Mouse (Mus musculus) hindbrain, postnatal 0 days (tissue): Measurements from ENCODE around the gene Kcnn1. TPM values are rescaled to one million over a fixed set of nuclear protein-coding genes. Genes with fewer than 3 reads are reported as not detected.
A peak's percentile ranks its signal among the peaks of the same experiment; 100 is the strongest.

Source experiments
- ATAC-seq: fragments of 200-750 bp; cut with Nextera tagmentation; 2 replicates; pipeline ENCODE4 v1.8.0; 2017; ENCODE audit warnings: mild to moderate bottlenecking, moderate TSS enrichment, moderate library complexity
- DNase-seq: peaks from one replicate; pipeline ENCODE4 v3.0.0-alpha.2; 2015; ENCODE audit warnings: low spot score
- H3K27ac ChIP-seq: fragments of 300-500 bp; sonication (generic); 2 replicates; pipeline ENCODE4 v1.5.1; 2014; ENCODE audit warnings: mild to moderate bottlenecking
- H3K27me3 ChIP-seq: fragments of 300-500 bp; sonication (generic); 2 replicates; pipeline ENCODE4 v1.6.1; 2014; ENCODE audit warnings: low read length, mixed read lengths; ENCODE audit not compliant: insufficient read depth
- H3K36me3 ChIP-seq: fragments of 300-500 bp; sonication (generic); 2 replicates; pipeline ENCODE4 v1.6.1; 2014; ENCODE audit warnings: low read length, mixed read lengths; ENCODE audit not compliant: insufficient read depth
- H3K4me1 ChIP-seq: fragments of 300-500 bp; sonication (generic); 2 replicates; pipeline ENCODE4 v1.6.1; 2014; ENCODE audit warnings: antibody characterized with exemption, low read length, mixed read lengths; ENCODE audit not compliant: insufficient read depth
- H3K4me2 ChIP-seq: fragments of 300-500 bp; sonication (generic); 2 replicates; pipeline ENCODE4 v1.6.1; 2014; ENCODE audit warnings: low read depth, mild to moderate bottlenecking, low read length, moderate library complexity, mixed read lengths
- H3K4me3 ChIP-seq: fragments of 300-500 bp; sonication (generic); 2 replicates; pipeline ENCODE4 v1.5.1; 2014; ENCODE audit warnings: low read length
- H3K9ac ChIP-seq: fragments of 300-500 bp; sonication (generic); replicated peaks from 2 replicates; pipeline ENCODE4 v1.6.1; 2014; ENCODE audit warnings: mild to moderate bottlenecking, low read length, moderate library complexity, mixed read lengths
- H3K9me3 ChIP-seq: fragments of 300-500 bp; sonication (generic); 2 replicates; pipeline ENCODE4 v1.6.1; 2016; ENCODE audit warnings: low read length, mixed read lengths
- CTCF ChIP-seq: IDR thresholded peaks from 2 replicates; pipeline ENCODE4 v1.5.1; 2016; ENCODE audit warnings: antibody characterized with exemption, control low read depth, low read depth
- WGBS: fragments of 180-500 bp; shearing (Covaris S2); extraction: QIAGEN DNeasy Blood & Tissue Kit; methylation state at CpG from one replicate; pipeline ENCODE4 v1.1.7; 2014; 5-methylcytosine and 5-hydroxymethylcytosine counted together
- polyA plus RNA-seq: library from polyadenylated mRNA; unstranded; fragments of >200 nt; fragmentation: Nextera tagmentation; extraction: Ambion mirVana; gene quantifications from 2 replicates; pipeline ENCODE4 v1.2.1, GENCODE M21; 2015
- total RNA-seq: library from RNA; depleted of rRNA; stranded (reverse); fragments of >200 nt; gene quantifications from 2 replicates; pipeline ENCODE4 v1.2.3, GENCODE M21; 2014; rRNA removed

The Kcnn1 gene
- total RNA-seq (29.8 and 33.6 TPM in 2 replicates), polyA plus RNA-seq (7.8 and 10.8 TPM in 2 replicates)

GRCm38 (mm10) chr8:70862824-70863641 lies at the start of gene Kcnn1:
TSS of gene Kcnn1 (minus strand) at chr8:70863258.
- no peaks in the 10 kb centered on the region for H3K36me3 ChIP-seq
- no peak for ATAC-seq
- H3K4me1 ChIP-seq: peaks cover 18% of the 10 kb centered on the region
- DNase-seq: no peak
- peak within 1 kb of the TSS; percentile 84 for H3K4me2 ChIP-seq
- peak; percentile 54 for TF ChIP-seq CTCF
- no peak within 1 kb of the TSS for H3K27ac ChIP-seq
- H3K4me3 ChIP-seq: peak within 1 kb of the TSS; percentile 44
- H3K9ac ChIP-seq: peak within 1 kb of the TSS; percentile 56
- H3K27me3 ChIP-seq: no peaks in the 10 kb centered on the region
- no peaks in the 10 kb centered on the region for H3K9me3 ChIP-seq
- under 1% methylated on average over 55 of the region's 55 CpGs for WGBS

GRCm38 (mm10) chr8:70911596-70911995 lies 48.5 kb upstream of the Kcnn1 start:
- Histone ChIP-seq H3K36me3 (peaks cover 48% of the 10 kb centered on the region), H3K9ac (no peak overlapping the region), H3K4me2 (no peak overlapping the region), H3K27ac (no peak overlapping the region), H3K27me3 (no peaks in the 10 kb centered on the region), H3K4me1 (peaks cover 6% of the 10 kb centered on the region; the same call in 1 of the 2 replicates), H3K4me3 (no peak overlapping the region), H3K9me3 (no peaks in the 10 kb centered on the region)
- TF ChIP-seq CTCF: peak; percentile 48
- DNase-seq (no peak), ATAC-seq (no peak)
- 82% methylated on average over 5 of the region's 5 CpGs for WGBS

- DNase-seq: no peak
- Histone ChIP-seq H3K36me3 (peaks cover 10% of the 10 kb centered on the region), H3K9me3 (no peaks in the 10 kb centered on the region), H3K4me3 (no peak overlapping the region), H3K27me3 (no peaks in the 10 kb centered on the region), H3K4me1 (peaks cover 7% of the 10 kb centered on the region; the same call in 1 of the 2 replicates), H3K4me2 (no peak overlapping the region), H3K9ac (no peak overlapping the region), H3K27ac (no peak overlapping the region)
- TF ChIP-seq CTCF: no peak
- ATAC-seq: no peak
- 97% methylated on average over 2 of the region's 2 CpGs for WGBS
Measured at GRCm38 (mm10) chr8:70907518-70907917, 44.5 kb upstream of the Kcnn1 start.

GRCm38 (mm10) chr8:70905831-70906736 lies 43.0 kb upstream of the Kcnn1 start, which contains the start of gene Map1s:
TSS of gene Map1s (plus strand) at chr8:70905932.
- peak; percentile 96 for ATAC-seq
- no peak for TF ChIP-seq CTCF
- Histone ChIP-seq H3K36me3 (peaks cover 2% of the 10 kb centered on the region), H3K4me2 (peak within 1 kb of the TSS; percentile 94), H3K27ac (peak within 1 kb of the TSS; percentile 90), H3K9ac (peak within 1 kb of the TSS; percentile 85), H3K4me1 (peaks cover 7% of the 10 kb centered on the region; the same call in 1 of the 2 replicates), H3K27me3 (no peaks in the 10 kb centered on the region), H3K4me3 (peak within 1 kb of the TSS; percentile 82), H3K9me3 (no peaks in the 10 kb centered on the region)
- WGBS: 1% methylated on average over 66 of the region's 86 CpGs
- peak; percentile 96 for DNase-seq

GRCm38 (mm10) chr8:70905463-70905830 lies 42.4 kb upstream of the Kcnn1 start:
- ATAC-seq: peak; percentile 50
- Histone ChIP-seq H3K9me3 (no peaks in the 10 kb centered on the region), H3K4me1 (peaks cover 7% of the 10 kb centered on the region; the same call in 1 of the 2 replicates), H3K36me3 (no peaks in the 10 kb centered on the region), H3K27ac (peak overlapping the region; percentile 90), H3K4me2 (peak overlapping the region; percentile 94), H3K27me3 (no peaks in the 10 kb centered on the region), H3K4me3 (peak overlapping the region; percentile 82), H3K9ac (peak overlapping the region; percentile 85)
- DNase-seq: no peak
- TF ChIP-seq CTCF: no peak
- WGBS: 18% methylated on average over 8 of the region's 8 CpGs

GRCm38 (mm10) chr8:70904532-70904931 lies 41.5 kb upstream of the Kcnn1 start:
- no peaks in the 10 kb centered on the region for H3K36me3 ChIP-seq
- no peak overlapping the region for H3K9ac ChIP-seq
- no peaks in the 10 kb centered on the region for H3K9me3 ChIP-seq
- no peak overlapping the region for H3K4me2 ChIP-seq
- no peaks in the 10 kb centered on the region for H3K27me3 ChIP-seq
- DNase-seq (no peak), ATAC-seq (no peak)
- TF ChIP-seq CTCF: no peak
- H3K4me1 ChIP-seq: peaks cover 7% of the 10 kb centered on the region; the same call in 1 of the 2 replicates
- WGBS: 63% methylated on average over 4 of the region's 4 CpGs
- H3K4me3 ChIP-seq: no peak overlapping the region
- no peak overlapping the region for H3K27ac ChIP-seq
